Mouse (Mus musculus): ENCODE measurements around the gene Trim69.

The Trim69 gene

DNA sequence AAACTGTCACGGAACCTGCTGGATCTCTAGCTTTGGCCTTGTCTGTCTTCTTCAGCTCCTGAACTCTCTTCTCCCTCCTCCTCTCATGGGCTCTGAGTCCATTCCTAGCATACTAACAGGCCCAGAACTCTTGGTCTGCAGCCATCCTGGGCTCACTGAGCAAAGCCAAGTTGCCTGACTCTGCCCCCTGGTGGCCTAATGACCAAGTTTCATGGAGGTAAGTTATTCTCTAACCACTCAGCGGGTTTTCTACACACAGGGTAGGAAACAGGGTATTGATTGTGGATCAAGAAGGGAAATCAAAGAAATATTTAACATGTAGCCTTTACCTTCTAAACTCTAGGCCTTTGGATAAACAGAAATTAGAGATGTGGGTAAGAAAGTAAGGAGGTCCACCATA is at the start of gene Trim69:
Trim69 (plus strand) TSS at position 21 of the 400 bp plus-strand sequence.
- WGBS, result 70% methylated on average over 2 of the region's 2 CpGs

DNA sequence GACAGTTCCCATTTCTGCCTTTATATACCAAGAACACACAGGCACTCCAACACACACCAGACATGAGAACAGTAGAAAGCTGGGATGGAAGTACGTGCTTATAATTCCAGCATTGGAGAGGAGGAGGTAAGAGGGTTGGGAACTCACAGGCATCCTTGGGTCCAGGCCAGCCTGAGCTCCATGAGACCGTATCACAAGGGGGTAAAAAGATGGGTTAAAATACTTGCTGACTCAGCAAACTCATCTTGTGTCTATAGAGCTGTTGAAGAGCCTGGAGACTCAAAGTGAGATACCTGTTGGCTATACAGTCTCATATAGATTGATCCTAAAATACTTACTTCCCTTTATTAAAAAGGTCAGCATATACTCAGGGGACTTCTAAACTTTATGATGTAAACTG is 43.6 kb upstream of the Trim69 start:
- 83% methylated on average over 2 of the region's 2 CpGs for WGBS

GRCm38 (mm10) chr2:122117961-122118958 is 42.2 kb upstream of the Trim69 start, which contains the start of gene Spg11:
Gene Spg11, minus strand, starts transcription at chr2:122118386.
- under 1% methylated on average over 47 of the region's 47 CpGs for WGBS

DNA sequence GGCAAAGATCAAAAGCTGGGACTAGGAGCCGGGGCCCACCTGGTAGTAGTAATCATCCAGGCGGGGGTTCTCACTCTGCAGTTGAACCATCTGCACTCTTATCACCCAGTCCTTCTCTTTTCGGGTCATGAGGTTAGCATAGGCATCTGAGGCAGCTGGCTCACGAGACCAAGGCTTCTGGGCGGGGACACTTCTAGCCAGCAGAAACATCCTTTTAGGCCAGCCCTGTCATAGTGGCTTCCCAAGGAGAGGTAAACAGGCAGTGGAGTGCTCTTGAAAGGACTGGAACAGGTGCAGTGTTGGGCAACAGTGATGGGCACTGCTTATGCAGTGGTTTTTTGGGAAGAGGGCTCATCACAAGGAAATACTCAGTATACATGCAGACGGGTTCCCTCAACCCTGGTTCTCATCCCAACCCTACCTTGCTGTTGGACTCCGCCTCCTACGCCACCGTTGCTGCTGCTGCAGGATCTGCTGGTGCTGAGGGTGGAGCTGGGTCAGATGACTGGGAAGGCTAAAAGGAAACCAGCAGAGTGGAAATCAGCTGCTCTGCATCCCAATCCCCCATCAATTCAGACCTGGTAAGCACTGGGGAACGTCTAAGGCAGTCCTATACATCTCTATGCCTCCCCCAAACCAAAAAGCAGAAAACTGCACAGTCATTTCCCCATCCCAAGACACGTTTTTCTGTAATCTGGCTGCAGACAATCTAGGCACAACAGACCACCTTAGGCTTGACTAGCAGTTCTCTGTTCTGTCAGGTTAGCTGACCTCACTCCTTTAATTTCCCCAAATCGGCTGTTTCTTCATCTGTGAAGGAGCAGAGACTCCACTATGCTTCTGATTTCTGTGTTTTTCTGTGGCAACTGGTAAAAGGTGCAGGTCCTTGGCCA is 34.6 kb upstream of the Trim69 start:
- WGBS, result 66% methylated on average over 12 of the region's 12 CpGs

DNA sequence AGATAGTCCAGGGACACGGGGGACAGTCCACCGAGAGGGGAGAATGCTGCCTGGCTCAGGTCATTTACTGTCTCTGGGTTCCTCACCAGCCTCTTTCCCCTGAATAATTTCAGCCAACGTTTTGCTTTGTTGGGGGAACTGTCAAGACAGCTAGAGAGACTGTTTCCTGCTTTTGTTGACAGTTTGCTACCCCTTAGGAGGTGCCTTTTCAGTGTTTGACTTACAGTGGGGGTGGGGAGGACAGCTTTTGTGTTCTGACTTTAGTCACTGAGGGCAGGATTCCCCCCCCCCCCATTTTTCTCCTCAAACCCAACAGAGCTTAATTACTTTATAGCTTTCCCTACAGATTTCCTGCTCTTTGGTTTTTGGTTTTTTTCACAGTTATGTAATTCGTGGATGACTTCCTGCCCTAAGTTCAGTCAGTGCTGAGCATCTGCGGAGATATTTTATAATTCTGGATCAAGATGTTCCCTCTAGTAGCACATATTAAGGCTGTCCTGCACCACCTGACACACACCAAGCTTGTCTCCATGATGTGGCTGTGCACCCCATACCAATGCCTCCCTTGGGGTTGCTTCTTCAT is 33.6 kb upstream of the Trim69 start:
- WGBS, result 50% methylated on average over 5 of the region's 5 CpGs

DNA sequence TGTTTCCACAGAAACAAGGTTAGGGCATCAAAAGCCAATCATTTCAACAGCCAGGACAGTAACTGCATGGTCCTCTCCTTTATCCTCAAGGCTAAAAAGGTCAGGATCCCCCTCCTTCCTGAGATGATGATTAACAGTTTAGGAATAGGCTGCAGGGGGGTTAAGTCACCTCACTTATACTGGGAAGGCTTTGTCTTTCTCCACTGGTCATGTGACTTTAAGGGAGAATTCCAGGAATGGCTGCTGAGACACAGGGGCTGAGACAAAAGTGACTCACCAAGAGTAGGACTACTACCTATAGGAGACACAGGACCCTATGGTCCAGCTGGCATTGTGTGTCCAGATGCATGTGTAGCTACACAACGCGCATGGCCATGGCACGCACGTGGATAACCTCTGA is 32.9 kb upstream of the Trim69 start:
- 98% methylated on average over 4 of the region's 4 CpGs for WGBS

- WGBS, result 90% methylated on average over 2 of the region's 2 CpGs
Measured at GRCm38 (mm10) chr2:122132078-122132477, 28.4 kb upstream of the Trim69 start.

GRCm38 (mm10) chr2:122132618-122133017 is 27.9 kb upstream of the Trim69 start:
- WGBS, result 79% methylated on average over 2 of the region's 2 CpGs

GRCm38 (mm10) chr2:122137839-122138465 is 22.5 kb upstream of the Trim69 start:
- WGBS, result 77% methylated on average over 5 of the region's 5 CpGs

- 86% methylated on average over 2 of the region's 2 CpGs for WGBS
Measured at GRCm38 (mm10) chr2:122140815-122141214, 19.7 kb upstream of the Trim69 start.

DNA sequence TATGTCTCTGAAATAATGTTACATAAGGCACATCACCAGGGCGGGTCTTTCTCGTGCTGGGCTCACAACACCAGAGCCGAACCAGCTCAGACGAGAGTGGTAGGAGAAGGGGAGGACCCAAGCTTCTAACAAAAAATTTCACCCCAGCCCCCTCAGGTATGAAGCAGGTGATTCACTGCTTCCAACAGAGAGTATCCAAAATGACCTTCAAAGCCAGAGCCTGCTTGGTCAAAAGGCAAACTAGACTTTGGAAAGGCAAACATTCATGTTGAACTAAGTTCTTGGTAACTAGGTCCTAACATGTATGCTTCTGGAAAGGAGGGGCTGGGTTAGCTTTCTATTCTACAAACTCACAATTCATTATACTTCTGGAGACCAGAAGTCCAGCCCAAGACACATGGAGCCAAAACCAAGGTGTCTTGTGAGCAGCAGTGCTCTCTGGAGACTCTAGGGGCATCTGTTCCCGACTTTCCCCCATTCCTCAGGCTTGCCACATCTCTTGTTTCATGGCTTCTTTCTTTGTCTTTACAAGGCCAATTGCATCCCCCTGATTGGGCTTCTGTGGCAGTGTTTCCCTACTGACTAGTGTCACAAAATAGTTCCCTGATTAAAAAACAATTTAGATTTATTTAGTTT is 19.1 kb upstream of the Trim69 start:
- 83% methylated on average over 5 of the region's 5 CpGs for WGBS

DNA sequence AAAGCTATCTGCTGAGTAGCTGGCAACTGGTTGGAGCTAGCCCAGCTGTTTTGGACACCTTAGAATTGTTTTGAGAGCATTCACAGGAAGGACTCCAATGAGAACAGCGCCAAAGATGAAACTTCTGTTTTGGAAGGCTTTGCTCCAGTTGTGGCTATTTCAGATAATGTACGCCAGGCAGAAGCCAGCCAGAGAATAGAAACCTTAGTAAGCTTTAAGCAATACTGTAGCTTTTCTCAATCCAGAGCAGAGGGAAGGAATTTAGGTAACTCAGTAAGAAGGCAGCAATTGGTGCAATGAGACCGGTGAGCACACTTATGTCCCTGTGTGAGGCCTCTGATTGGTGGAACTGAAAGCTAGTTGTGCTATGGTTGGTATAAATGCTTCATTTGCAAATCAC is 17.4 kb upstream of the Trim69 start:
- 87% methylated on average over 3 of the region's 3 CpGs for WGBS

- WGBS, result 82% methylated on average over 4 of the region's 4 CpGs
Measured at GRCm38 (mm10) chr2:122145756-122146155, 14.7 kb upstream of the Trim69 start.

- WGBS, result 66% methylated on average over 6 of the region's 6 CpGs
Measured at GRCm38 (mm10) chr2:122146687-122147086, 13.8 kb upstream of the Trim69 start.

- WGBS, result under 1% methylated on average over 40 of the region's 40 CpGs
Measured at GRCm38 (mm10) chr2:122147508-122148241, 12.8 kb upstream of the Trim69 start, which contains the start of gene B2m. Gene B2m, plus strand, starts transcription at chr2:122147686.

GRCm38 (mm10) chr2:122148242-122148917 is 12.1 kb upstream of the Trim69 start:
- 34% methylated on average over 18 of the region's 18 CpGs for WGBS

- 86% methylated on average over 6 of the region's 6 CpGs for WGBS
Measured at GRCm38 (mm10) chr2:122149316-122149715, 11.2 kb upstream of the Trim69 start.

GRCm38 (mm10) chr2:122149716-122150115 is 10.8 kb upstream of the Trim69 start:
- WGBS, result 90% methylated on average over 3 of the region's 3 CpGs

DNA sequence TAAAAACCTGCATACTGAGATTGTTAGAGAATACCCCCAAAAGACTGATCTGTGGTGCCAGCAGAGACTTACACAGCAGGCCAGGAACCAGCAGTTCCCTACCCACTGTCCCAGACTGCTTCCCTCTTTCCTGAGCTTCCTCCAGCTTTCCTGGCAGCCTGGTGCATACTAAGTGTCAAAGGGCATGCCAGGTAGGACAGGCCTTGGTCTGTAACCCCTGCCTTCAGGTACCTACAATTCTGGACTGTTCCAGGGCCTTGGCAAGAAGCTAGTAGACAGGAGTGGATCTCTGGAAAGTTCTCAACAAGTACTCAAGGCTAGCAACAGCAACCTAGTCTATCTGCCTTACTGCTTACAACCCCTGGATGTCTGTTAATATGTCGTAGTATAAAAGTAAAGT is 9.3 kb upstream of the Trim69 start:
- 94% methylated on average over 1 of the region's 1 CpGs for WGBS

DNA sequence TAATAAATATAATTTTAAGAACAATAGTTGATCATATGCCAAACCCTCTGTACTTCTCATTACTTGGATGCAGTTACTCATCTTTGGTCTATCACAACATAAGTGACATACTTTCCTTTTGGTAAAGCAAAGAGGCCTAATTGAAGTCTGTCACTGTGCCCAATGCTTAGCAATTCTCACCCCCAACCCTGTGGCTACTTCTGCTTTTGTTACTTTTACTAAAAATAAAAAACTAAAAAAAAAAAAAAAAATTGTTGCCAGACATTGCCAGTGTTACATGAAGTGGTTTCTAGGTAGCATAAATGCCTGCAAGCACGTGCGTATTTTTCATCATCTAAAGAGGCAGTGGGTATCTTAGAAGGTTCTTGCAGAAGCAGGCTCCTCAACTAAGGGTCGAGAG is 7.7 kb upstream of the Trim69 start:
- WGBS, result 88% methylated on average over 3 of the region's 3 CpGs

All from cerebral cortex, adult 2 months (tissue).